Mouse (Mus musculus): Measurements from ENCODE around the gene Cyp2u1. TPM values are rescaled to one million over a fixed set of nuclear protein-coding genes. Genes with fewer than 3 reads are reported as not detected.

Gene Cyp2u1
- polyA plus RNA-seq, 1 experiment: 1.2 TPM

DNA sequence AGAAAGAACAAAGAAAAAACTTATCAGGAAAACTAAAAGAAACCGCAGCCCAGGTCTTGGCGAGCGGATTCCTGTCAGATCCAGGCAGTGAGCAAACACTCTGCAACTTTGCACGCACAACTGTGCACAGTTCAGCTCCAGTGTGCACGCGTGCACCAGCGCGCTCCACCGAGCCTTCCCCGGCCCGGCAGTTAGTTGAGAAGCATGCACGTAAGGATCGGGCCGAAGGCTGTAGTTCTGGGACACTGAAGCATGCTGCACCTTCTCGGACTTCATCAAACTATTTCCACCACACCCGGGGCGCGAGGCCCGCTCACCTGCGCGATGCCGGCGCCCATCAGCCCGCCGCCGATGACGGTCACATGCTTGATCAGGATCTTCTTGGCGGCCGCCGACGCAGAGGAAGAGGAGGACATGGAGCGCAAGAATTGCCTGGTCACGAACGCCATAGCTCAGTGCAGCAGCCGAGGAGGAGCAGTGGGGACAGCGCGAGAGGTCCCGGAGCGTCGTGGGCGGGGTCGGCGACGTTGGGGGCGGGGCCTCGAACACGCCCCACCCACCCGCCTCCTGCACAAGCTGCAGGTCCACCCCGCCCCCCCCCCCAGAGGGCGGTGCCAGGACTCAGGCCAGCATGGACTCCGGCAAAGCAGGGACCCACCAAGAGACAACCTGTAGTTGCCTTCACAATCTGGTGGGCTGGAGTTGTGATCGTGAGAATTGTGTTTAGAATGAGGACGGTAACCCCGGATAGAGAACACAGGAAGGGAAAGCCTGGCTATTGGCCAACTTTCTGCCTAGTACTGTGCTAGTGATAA, 31.3 kb downstream of the Cyp2u1 start, which contains the start of gene Hadh:
TSS of gene Hadh (minus strand) at position 543 of the 815 bp plus-strand sequence.
- H3K36me3 ChIP-seq (ENCODE audit: control insufficient read depth, insufficient read depth, low read length): no peaks in the 10 kb centered on the region
- peak; percentile 57 to 77 for DNase-seq (ENCODE audit: low read depth in 1 of 2, low spot score in 2 of 2)
- WGBS: under 1% methylated on average over 54 of the region's 54 CpGs
- H3K27me3 ChIP-seq (ENCODE audit: control insufficient read depth, insufficient read depth, low read length): no peaks in the 10 kb centered on the region
- no peaks in the 10 kb centered on the region; the same call in 1 of the 2 replicates for H3K4me1 ChIP-seq (ENCODE audit: control insufficient read depth, insufficient read depth, insufficient read length)
- peak within 1 kb of the TSS; percentile 71 for H3K4me3 ChIP-seq (ENCODE audit: extremely low read depth, insufficient read depth, insufficient read length)
- H3K27ac ChIP-seq (ENCODE audit: insufficient read depth, low read length): peak within 1 kb of the TSS; percentile 22; the same call in 1 of the 2 replicates
- TF ChIP-seq CTCF (IDR thresholded peaks at IDR 0.05; ENCODE audit: extremely low read depth, insufficient read depth, insufficient read length, insufficient replicate concordance): no peak
- TF ChIP-seq POLR2A (IDR thresholded peaks at IDR 0.05; ENCODE audit: low read depth, low read length): no peak

DNA sequence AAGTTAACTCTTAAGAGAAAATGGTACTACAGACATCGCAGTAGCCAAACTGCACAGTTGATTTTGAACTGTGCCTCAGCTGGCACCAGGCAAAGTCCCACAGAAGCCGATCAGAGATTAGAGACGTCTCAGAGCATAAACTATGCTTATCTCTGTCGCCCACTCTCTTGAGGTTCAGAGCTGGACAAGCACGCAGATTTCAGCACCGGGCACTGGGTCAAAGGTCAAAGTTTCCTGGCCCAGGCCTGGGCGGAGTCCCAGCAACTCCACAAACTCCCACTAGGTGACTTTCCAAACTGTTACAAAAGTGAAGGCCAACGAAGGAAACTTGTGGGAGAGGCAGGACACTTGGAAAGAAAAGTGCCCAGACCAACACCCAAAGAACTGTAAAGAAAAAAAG, 31.9 kb downstream of the Cyp2u1 start:
- TF ChIP-seq CTCF (IDR thresholded peaks at IDR 0.05; ENCODE audit: extremely low read depth, insufficient read depth, insufficient read length, insufficient replicate concordance) (no peak), POLR2A (IDR thresholded peaks at IDR 0.05; ENCODE audit: low read depth, low read length) (no peak)
- peak in 1 of 2 experiments; percentile 15 for DNase-seq (ENCODE audit: low read depth in 1 of 2, low spot score in 2 of 2)
- Histone ChIP-seq H3K36me3 (ENCODE audit: control insufficient read depth, insufficient read depth, low read length) (no peaks in the 10 kb centered on the region), H3K4me1 (ENCODE audit: control insufficient read depth, insufficient read depth, insufficient read length) (no peaks in the 10 kb centered on the region; the same call in 1 of the 2 replicates), H3K27ac (ENCODE audit: insufficient read depth, low read length) (no peak overlapping the region), H3K27me3 (ENCODE audit: control insufficient read depth, insufficient read depth, low read length) (no peaks in the 10 kb centered on the region), H3K4me3 (ENCODE audit: extremely low read depth, insufficient read depth, insufficient read length) (peak overlapping the region; percentile 71; the same call in 1 of the 2 replicates)
- WGBS: 9% methylated on average over 8 of the region's 8 CpGs

DNA sequence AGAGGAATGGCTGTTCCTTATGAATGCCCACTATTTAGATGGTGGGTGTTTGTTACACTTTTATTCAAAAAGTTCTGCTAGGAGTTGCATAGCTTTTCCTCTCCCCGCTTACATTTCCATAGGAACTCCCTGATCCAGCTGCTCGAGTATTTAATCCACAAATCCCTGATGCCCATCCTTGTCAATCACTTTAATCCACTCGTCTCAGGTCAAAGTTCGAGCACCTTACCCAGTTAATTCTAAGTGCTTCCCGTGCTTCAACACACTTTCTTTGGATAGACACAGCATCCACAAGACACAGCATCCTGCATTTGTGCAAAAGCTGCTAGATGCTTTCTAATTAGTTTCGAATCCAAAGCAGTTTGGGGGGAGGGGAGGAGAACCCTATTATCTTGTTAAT, 32.6 kb downstream of the Cyp2u1 start:
- Histone ChIP-seq H3K4me3 (ENCODE audit: extremely low read depth, insufficient read depth, insufficient read length) (no peak overlapping the region), H3K36me3 (ENCODE audit: control insufficient read depth, insufficient read depth, low read length) (no peaks in the 10 kb centered on the region), H3K27ac (ENCODE audit: insufficient read depth, low read length) (no peak overlapping the region), H3K27me3 (ENCODE audit: control insufficient read depth, insufficient read depth, low read length) (no peaks in the 10 kb centered on the region), H3K4me1 (ENCODE audit: control insufficient read depth, insufficient read depth, insufficient read length) (no peaks in the 10 kb centered on the region; the same call in 1 of the 2 replicates)
- no peak for DNase-seq (ENCODE audit: low read depth in 1 of 2, low spot score in 2 of 2)
- 91% methylated on average over 6 of the region's 6 CpGs for WGBS
- no peak for TF ChIP-seq POLR2A (IDR thresholded peaks at IDR 0.05; ENCODE audit: low read depth, low read length)
- no peak for TF ChIP-seq CTCF (IDR thresholded peaks at IDR 0.05; ENCODE audit: extremely low read depth, insufficient read depth, insufficient read length, insufficient replicate concordance)

DNA sequence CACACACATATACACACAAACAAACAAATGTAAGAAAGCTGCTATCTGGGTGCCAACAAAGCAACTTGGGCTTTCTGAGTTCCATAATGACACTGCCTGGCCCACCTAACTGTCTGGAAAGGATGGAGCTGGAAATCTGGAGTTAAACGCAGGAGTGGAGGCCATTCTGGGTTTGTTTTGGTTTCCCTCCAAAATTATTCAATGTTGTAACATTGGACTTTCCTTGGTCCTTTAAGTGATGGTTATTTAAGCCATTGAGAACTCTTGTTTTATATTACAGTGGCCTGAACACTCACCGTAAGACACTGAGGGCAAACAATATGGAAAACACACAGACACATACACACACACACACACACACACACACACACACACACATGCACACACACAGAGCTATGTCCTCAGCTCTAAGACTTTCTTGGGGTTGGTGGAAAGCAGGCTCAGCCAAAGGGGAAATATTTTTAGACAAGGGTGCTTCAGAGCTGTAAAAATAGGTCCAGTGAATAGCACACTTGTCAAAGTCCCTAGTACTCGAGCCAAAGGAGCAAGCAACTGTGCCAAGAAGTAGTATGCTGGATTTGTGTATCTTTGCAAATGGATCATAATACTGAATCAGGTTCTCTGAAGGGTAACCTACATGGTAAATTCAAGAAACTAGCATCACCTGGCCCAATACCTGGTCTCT, 36.5 kb downstream of the Cyp2u1 start:
- Histone ChIP-seq H3K27me3 (ENCODE audit: control insufficient read depth, insufficient read depth, low read length) (no peaks in the 10 kb centered on the region), H3K4me3 (ENCODE audit: extremely low read depth, insufficient read depth, insufficient read length) (no peak overlapping the region), H3K4me1 (ENCODE audit: control insufficient read depth, insufficient read depth, insufficient read length) (no peaks in the 10 kb centered on the region; the same call in 1 of the 2 replicates), H3K27ac (ENCODE audit: insufficient read depth, low read length) (no peak overlapping the region), H3K36me3 (ENCODE audit: control insufficient read depth, insufficient read depth, low read length) (no peaks in the 10 kb centered on the region)
- no peak for DNase-seq (ENCODE audit: low read depth in 1 of 2, low spot score in 2 of 2)
- 84% methylated on average over 3 of the region's 3 CpGs for WGBS
- TF ChIP-seq POLR2A (IDR thresholded peaks at IDR 0.05; ENCODE audit: low read depth, low read length): no peak
- TF ChIP-seq CTCF (IDR thresholded peaks at IDR 0.05; ENCODE audit: extremely low read depth, insufficient read depth, insufficient read length, insufficient replicate concordance): no peak

DNA sequence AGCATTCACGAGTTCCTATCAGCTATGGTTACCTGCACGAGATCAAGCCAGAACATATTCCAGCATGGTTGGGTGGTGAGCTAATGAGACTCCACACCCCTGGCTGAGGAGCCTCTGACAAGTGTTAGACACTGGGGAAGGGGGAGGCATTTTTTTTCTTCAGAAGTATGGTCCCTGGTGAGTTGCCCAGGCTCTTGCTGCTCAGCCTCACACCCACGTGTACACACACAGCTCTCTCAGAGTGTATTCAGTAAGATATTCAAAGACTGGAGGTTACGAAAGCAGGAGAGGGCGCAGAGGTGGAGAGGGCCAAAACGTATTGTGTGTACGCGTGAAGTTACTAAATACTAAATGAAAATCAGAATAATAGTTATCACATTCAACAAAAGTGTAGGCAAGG, 37.5 kb downstream of the Cyp2u1 start:
- DNase-seq (ENCODE audit: low read depth in 1 of 2, low spot score in 2 of 2): no peak

DNA sequence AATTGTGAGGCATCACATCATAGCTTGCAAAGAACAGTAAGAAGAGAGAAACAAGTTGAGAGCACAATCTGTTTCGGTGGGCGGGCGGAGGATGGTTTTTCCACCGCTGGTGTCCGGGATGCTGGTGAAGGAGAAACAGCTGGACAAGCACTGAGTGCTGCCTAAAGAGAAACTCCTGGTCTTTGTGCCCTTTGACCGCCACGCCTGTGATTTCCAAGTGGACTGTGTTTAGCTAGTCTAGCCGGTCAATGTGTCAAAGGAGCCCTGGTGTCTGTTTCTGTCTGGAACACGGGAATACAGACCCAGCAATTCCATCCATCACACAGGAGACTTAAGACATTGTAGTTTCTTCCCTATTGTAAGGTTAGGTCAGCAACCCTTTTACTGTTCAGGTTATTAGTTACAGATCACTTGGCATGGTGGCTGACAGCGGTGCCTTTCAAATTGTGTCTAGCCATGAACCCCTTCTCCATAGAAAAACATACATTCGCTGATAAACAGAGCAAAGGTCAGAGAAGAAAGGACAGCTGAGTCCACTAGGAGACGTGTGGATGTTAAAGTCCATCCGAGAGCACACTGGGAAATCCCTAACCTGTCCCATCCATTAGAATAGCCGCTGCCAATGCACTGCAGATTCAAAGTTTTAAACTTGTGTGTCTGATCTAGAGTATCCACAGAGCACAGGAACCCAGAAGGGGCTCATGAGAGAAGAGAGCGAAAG, 39.1 kb downstream of the Cyp2u1 start:
- Histone ChIP-seq H3K36me3 (ENCODE audit: control insufficient read depth, insufficient read depth, low read length) (no peaks in the 10 kb centered on the region), H3K27me3 (ENCODE audit: control insufficient read depth, insufficient read depth, low read length) (no peaks in the 10 kb centered on the region), H3K4me1 (ENCODE audit: control insufficient read depth, insufficient read depth, insufficient read length) (no peaks in the 10 kb centered on the region), H3K27ac (ENCODE audit: insufficient read depth, low read length) (no peak overlapping the region), H3K4me3 (ENCODE audit: extremely low read depth, insufficient read depth, insufficient read length) (no peak overlapping the region)
- TF ChIP-seq POLR2A (IDR thresholded peaks at IDR 0.05; ENCODE audit: low read depth, low read length) (no peak), CTCF (IDR thresholded peaks at IDR 0.05; ENCODE audit: extremely low read depth, insufficient read depth, insufficient read length, insufficient replicate concordance) (no peak)
- WGBS: 93% methylated on average over 15 of the region's 15 CpGs
- DNase-seq (ENCODE audit: low read depth in 1 of 2, low spot score in 2 of 2): no peak

More for the DNA sequence above, 37.5 kb downstream of the Cyp2u1 start:
- H3K27me3 ChIP-seq (ENCODE audit: control insufficient read depth, insufficient read depth, low read length): no peaks in the 10 kb centered on the region
- 94% methylated on average over 8 of the region's 8 CpGs for WGBS
- no peak overlapping the region for H3K27ac ChIP-seq (ENCODE audit: insufficient read depth, low read length)
- TF ChIP-seq POLR2A (IDR thresholded peaks at IDR 0.05; ENCODE audit: low read depth, low read length) (no peak), CTCF (IDR thresholded peaks at IDR 0.05; ENCODE audit: extremely low read depth, insufficient read depth, insufficient read length, insufficient replicate concordance) (no peak)
- no peak overlapping the region for H3K4me3 ChIP-seq (ENCODE audit: extremely low read depth, insufficient read depth, insufficient read length)
- no peaks in the 10 kb centered on the region for H3K4me1 ChIP-seq (ENCODE audit: control insufficient read depth, insufficient read depth, insufficient read length)
- H3K36me3 ChIP-seq (ENCODE audit: control insufficient read depth, insufficient read depth, low read length): no peaks in the 10 kb centered on the region
